Mouse (Mus musculus) stomach, postnatal 0 days (tissue): ENCODE data around the gene Slc28a2.
A peak's percentile ranks its signal among the peaks of the same experiment; 100 is the strongest.

ENCODE experiments used
- CTCF ChIP-seq: IDR thresholded peaks from 2 replicates; pipeline ENCODE4 v1.5.1; 2016; ENCODE audit warnings: antibody characterized with exemption, low read depth, mild to moderate bottlenecking, moderate library complexity
- EP300 ChIP-seq: optimal IDR thresholded peaks from 2 replicates; pipeline ENCODE3; 2016; ENCODE audit warnings: antibody characterized with exemption

- TF ChIP-seq CTCF: peak; percentile 79
- TF ChIP-seq EP300: no peak
Observed at GRCm38 (mm10) chr2:122378421-122379291, 47.6 kb upstream of the Slc28a2 start.
